Mouse (Mus musculus) stomach, embryonic 14.5 days (tissue): ENCODE data around the gene Ncaph2. TPM values are rescaled to one million over a fixed set of nuclear protein-coding genes. Genes with fewer than 3 reads are reported as not detected.
A peak's percentile ranks its signal among the peaks of the same experiment; 100 is the strongest.

ENCODE experiments used
- ATAC-seq: fragments of 200-750 bp; cut with Nextera tagmentation; 2 replicates; pipeline ENCODE4 v1.8.0; 2017; ENCODE audit warnings: low read depth, moderate TSS enrichment; ENCODE audit not compliant: insufficient number of reproducible peaks, insufficient read depth, low FRiP score
- H3K27ac ChIP-seq: fragments of 300-500 bp; sonication (generic); 2 replicates; pipeline ENCODE4 v1.5.1; 2014; ENCODE audit warnings: mild to moderate bottlenecking, low read length, moderate library complexity, mixed read lengths
- H3K27me3 ChIP-seq: fragments of 300-500 bp; sonication (generic); 2 replicates; pipeline ENCODE4 v1.6.1; 2014; ENCODE audit warnings: low read length, control low read depth, mixed read lengths; ENCODE audit not compliant: control insufficient read depth, insufficient read depth
- H3K36me3 ChIP-seq: fragments of 300-500 bp; sonication (generic); 2 replicates; pipeline ENCODE4 v1.6.1; 2014; ENCODE audit warnings: mild to moderate bottlenecking, control low read depth, low read length, moderate library complexity, mixed read lengths; ENCODE audit not compliant: control insufficient read depth, insufficient read depth
- H3K4me1 ChIP-seq: fragments of 300-500 bp; sonication (generic); 2 replicates; pipeline ENCODE4 v1.6.1; 2014; ENCODE audit warnings: low read length, control low read depth, mixed read lengths; ENCODE audit not compliant: control insufficient read depth, insufficient read depth
- H3K4me2 ChIP-seq: fragments of 300-500 bp; sonication (generic); replicated peaks from 2 replicates; pipeline ENCODE4 v1.6.1; 2014; ENCODE audit warnings: low read depth, low read length, control low read depth
- H3K4me3 ChIP-seq: fragments of 300-500 bp; sonication (generic); 2 replicates; pipeline ENCODE4 v1.5.1; 2014; ENCODE audit warnings: low read depth, low read length, control low read depth
- H3K9ac ChIP-seq: fragments of 300-500 bp; sonication (generic); replicated peaks from 2 replicates; pipeline ENCODE4 v1.6.1; 2014; ENCODE audit warnings: low read depth, mild to moderate bottlenecking, control low read depth, low read length, moderate library complexity, mixed read lengths
- H3K9me3 ChIP-seq: fragments of 300-500 bp; sonication (generic); 2 replicates; pipeline ENCODE4 v1.6.1; 2016; ENCODE audit warnings: low read depth, low read length, control low read depth; ENCODE audit not compliant: control insufficient read depth
- WGBS: fragments of 180-500 bp; shearing (Covaris S2); extraction: QIAGEN DNeasy Blood & Tissue Kit; methylation state at CpG from one replicate; pipeline ENCODE4 v1.1.7; 2014; 5-methylcytosine and 5-hydroxymethylcytosine counted together
- polyA plus RNA-seq: library from polyadenylated mRNA; unstranded; fragments of >200 nt; fragmentation: Nextera tagmentation; extraction: Ambion mirVana; gene quantifications from 2 replicates; pipeline ENCODE4 v1.2.1, GENCODE M21; 2014

Ncaph2 gene
- 148 and 159 TPM in 2 replicates for polyA plus RNA-seq

GRCm38 (mm10) chr15:89355241-89356187 is at the start of gene Ncaph2, which contains the start of gene Lmf2:
TSS of gene Ncaph2 (plus strand) at chr15:89355719.
TSS of gene Lmf2 (minus strand) at chr15:89355659.
- H3K36me3 ChIP-seq, result peaks cover 36% of the 10 kb centered on the region
- H3K4me1 ChIP-seq, result peaks cover 20% of the 10 kb centered on the region
- peak within 1 kb of the TSS; percentile 87 for H3K9ac ChIP-seq
- peak within 1 kb of the TSS; percentile 91 for H3K4me3 ChIP-seq
- H3K9me3 ChIP-seq, result no peaks in the 10 kb centered on the region
- under 1% methylated on average over 64 of the region's 64 CpGs for WGBS
- ATAC-seq, result peak; percentile 90
- peak within 1 kb of the TSS; percentile 90 for H3K27ac ChIP-seq
- H3K4me2 ChIP-seq, result peak within 1 kb of the TSS; percentile 87
- H3K27me3 ChIP-seq, result no peaks in the 10 kb centered on the region

GRCm38 (mm10) chr15:89305966-89306365 is 49.6 kb upstream of the Ncaph2 start:
- WGBS, result 79% methylated on average over 1 of the region's 1 CpGs
- Histone ChIP-seq H3K4me2 (no peak overlapping the region), H3K9me3 (no peaks in the 10 kb centered on the region), H3K4me3 (no peak overlapping the region), H3K27ac (no peak overlapping the region), H3K27me3 (no peaks in the 10 kb centered on the region), H3K4me1 (no peaks in the 10 kb centered on the region), H3K9ac (no peak overlapping the region), H3K36me3 (peaks cover 53% of the 10 kb centered on the region)
- no peak for ATAC-seq

- peaks cover 39% of the 10 kb centered on the region for H3K36me3 ChIP-seq
Observed at GRCm38 (mm10) chr15:89307461-89307860, 48.1 kb upstream of the Ncaph2 start.

GRCm38 (mm10) chr15:89308406-89309139 is 46.9 kb upstream of the Ncaph2 start:
- H3K4me1 ChIP-seq, result peaks cover 13% of the 10 kb centered on the region; the same call in 1 of the 2 replicates
- 80% methylated on average over 7 of the region's 7 CpGs for WGBS
- H3K9ac ChIP-seq, result no peak overlapping the region
- H3K27ac ChIP-seq, result no peak overlapping the region
- H3K4me2 ChIP-seq, result no peak overlapping the region
- H3K27me3 ChIP-seq, result no peaks in the 10 kb centered on the region
- peaks cover 28% of the 10 kb centered on the region for H3K36me3 ChIP-seq
- H3K4me3 ChIP-seq, result no peak overlapping the region
- ATAC-seq, result no peak
- H3K9me3 ChIP-seq, result no peaks in the 10 kb centered on the region

More at GRCm38 (mm10) chr15:89307461-89307860, 48.1 kb upstream of the Ncaph2 start:
- Histone ChIP-seq H3K4me3 (no peak overlapping the region), H3K27me3 (no peaks in the 10 kb centered on the region), H3K9me3 (no peaks in the 10 kb centered on the region), H3K9ac (no peak overlapping the region), H3K4me2 (no peak overlapping the region), H3K4me1 (peaks cover 2% of the 10 kb centered on the region; the same call in 1 of the 2 replicates), H3K27ac (no peak overlapping the region)
- WGBS, result 91% methylated on average over 13 of the region's 13 CpGs
- ATAC-seq, result no peak

- H3K27me3 ChIP-seq, result no peaks in the 10 kb centered on the region
- H3K27ac ChIP-seq, result no peak overlapping the region
- H3K4me2 ChIP-seq, result no peak overlapping the region
- ATAC-seq, result no peak
- H3K4me3 ChIP-seq, result no peak overlapping the region
- H3K4me1 ChIP-seq, result peaks cover 21% of the 10 kb centered on the region
- WGBS, result 71% methylated on average over 6 of the region's 6 CpGs
- H3K36me3 ChIP-seq, result peaks cover 19% of the 10 kb centered on the region
- no peaks in the 10 kb centered on the region for H3K9me3 ChIP-seq
- no peak overlapping the region for H3K9ac ChIP-seq
Observed at GRCm38 (mm10) chr15:89309962-89310498, 45.5 kb upstream of the Ncaph2 start.

GRCm38 (mm10) chr15:89313359-89313758 is 42.2 kb upstream of the Ncaph2 start:
- Histone ChIP-seq H3K27me3 (no peaks in the 10 kb centered on the region), H3K36me3 (no peaks in the 10 kb centered on the region), H3K4me1 (peaks cover 21% of the 10 kb centered on the region), H3K4me3 (no peak overlapping the region), H3K4me2 (0 out of 2 replicates have a peak overlapping the region, but pooled peaks have one; percentile 75), H3K27ac (no peak overlapping the region), H3K9me3 (no peaks in the 10 kb centered on the region), H3K9ac (no peak overlapping the region)
- WGBS, result 55% methylated on average over 4 of the region's 4 CpGs
- no peak for ATAC-seq

- Histone ChIP-seq H3K27me3 (no peaks in the 10 kb centered on the region), H3K9me3 (no peaks in the 10 kb centered on the region), H3K36me3 (no peaks in the 10 kb centered on the region), H3K9ac (peak overlapping the region; percentile 87), H3K4me1 (peaks cover 21% of the 10 kb centered on the region), H3K4me3 (peak overlapping the region; percentile 98), H3K4me2 (peak overlapping the region; percentile 75), H3K27ac (no peak overlapping the region)
- ATAC-seq, result no peak
- WGBS, result 30% methylated on average over 3 of the region's 3 CpGs
Observed at GRCm38 (mm10) chr15:89314107-89314506, 41.4 kb upstream of the Ncaph2 start.
